Mouse (Mus musculus): ENCODE measurements around the gene Btnl6.
"Not testable (repeated sequence)": the region's sequence is repeated elsewhere in the genome, so short reads cannot be mapped to it uniquely, and the experiment has no call there.

Btnl6 gene

DNA sequence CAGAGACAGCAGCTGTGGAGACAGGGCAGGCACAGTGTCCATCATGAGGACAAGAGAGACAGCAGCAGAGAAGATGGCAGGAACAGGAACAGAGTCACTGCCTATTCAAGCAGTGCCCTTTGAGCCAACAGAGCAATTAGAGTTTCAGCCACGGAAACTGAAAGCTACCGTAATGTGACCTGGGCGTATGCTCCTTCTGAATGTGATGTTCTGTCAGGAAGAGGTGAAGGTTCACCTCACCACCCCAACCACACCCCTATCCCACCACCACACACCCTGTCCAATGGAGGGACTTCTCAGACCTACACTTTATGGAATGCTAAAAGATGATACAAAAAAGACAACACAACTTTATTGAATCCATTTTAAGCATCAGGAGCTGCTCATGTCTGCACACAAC, 19.8 kb downstream of the Btnl6 start:
- in situ Hi-C loops (cut with MboI), result not testable (repeated sequence)

DNA sequence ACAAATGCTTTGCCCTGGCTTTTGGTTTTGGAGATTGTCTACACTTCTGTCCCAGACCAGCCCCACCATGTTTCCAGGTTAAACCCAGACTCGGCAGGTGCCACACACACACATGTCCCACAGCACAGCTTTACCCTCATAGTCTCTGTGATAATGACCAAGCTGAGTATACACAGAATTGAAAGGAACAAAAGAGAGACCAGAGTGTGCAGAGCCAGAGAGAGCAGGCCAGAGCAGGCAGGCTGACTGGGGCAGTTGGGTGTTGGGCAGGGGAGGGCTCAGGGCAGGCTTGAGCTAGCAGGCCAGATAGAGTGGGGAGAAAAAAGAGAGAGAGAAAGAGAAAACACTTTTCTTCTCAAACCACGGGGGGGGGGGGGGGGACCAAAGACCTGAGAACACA, 20.6 kb downstream of the Btnl6 start:
- in situ Hi-C loops (cut with MboI), result no loop called here

DNA sequence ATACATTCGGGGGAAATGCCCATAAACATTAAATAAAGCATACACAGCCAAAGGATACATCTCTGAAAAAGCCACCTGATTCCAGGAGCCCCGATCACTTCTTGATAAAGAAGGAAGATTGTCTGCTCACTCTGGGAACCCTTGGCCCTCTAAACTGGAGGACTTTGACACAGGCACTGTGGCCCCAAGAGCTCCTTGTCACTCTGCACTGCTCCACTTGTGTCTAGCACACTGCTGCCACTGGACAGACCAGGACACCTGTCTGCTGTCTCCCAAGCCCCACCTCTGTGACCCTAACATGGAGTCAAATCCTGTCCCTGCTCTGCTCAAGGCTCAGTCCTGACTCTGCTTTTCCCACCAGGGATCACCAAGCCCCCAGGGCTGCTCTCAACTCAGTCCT, 22.0 kb downstream of the Btnl6 start:
- in situ Hi-C loops (cut with MboI), result not testable (repeated sequence)

DNA sequence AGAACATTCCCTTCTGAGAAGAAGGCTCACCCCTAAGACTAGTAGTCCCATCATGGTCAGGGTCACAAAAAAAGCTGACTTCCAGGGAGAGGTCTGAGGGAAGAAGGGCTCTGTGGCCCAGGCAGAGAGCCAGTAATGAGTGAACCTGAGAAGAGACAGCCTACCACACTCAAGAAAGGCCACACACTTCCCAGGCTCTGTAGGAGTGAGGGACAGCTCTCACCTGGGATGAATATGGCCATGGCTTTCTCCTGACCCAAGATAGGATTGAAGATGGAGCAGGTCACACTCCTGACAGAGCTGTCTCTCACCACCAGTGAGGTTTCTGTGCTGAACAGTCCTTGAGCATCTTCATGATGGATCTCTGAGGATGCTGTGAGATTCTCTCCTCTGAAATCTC, 24.4 kb downstream of the Btnl6 start:
- in situ Hi-C loops (cut with MboI), result no loop called here

DNA sequence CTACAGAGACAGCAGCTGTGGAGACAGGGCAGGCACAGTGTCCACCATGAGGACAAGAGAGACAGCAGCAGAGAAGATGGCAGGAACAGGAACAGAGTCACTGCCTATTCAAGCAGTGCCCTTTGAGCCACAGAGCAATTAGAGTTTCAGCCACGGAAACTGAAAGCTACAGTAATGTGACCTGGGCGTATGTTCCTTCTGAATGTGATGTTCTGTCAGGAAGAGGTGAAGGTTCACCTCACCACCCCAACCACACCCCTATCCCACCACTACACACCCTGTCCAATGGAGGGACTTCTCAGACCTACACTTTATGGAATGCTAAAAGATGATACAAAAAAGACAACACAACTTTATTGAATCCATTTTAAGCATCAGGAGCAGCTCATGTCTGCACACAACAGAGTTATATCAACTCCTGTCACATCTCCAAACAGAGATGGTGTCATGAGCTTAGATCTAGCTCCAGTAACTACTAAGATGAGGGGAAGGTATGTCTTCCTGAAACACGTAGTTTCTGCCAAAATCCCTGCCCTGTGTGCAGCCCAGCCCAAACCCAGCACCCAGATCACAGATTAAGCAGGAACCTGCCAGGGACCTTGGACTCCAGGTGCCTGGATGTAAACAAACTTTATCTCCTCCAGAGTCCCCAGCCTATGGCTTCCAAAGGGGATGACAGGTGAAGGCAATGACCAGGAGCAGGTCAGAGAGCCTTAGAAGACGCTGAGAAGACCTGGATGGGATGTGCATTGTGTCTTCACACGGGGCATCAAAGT, 39.7 kb downstream of the Btnl6 start, which contains the start of gene Btnl4:
TSS of gene Btnl4 (minus strand) at position 81 of the 776 bp plus-strand sequence.
- in situ Hi-C loops (cut with MboI), result not testable (repeated sequence)

DNA sequence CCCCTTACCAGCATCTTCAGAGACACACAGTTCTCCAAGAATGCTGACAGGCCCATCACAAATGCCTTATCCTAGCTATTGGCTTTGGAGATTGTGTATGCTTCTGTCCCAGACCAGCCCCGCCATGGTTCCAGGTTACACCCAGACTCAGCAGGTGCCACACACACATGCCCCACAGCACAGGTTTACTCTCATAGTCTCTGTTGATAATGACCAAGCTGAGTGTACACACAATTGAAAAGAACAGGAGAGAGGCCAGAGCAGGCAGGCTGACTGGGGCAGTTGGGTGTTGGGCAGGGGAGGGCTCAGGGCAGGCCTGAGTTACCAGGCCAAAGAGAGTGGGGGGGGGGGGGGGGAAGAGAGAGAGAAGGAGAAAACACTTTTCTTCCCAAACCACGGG, 40.7 kb downstream of the Btnl6 start:
- in situ Hi-C loops (cut with MboI), result no loop called here

DNA sequence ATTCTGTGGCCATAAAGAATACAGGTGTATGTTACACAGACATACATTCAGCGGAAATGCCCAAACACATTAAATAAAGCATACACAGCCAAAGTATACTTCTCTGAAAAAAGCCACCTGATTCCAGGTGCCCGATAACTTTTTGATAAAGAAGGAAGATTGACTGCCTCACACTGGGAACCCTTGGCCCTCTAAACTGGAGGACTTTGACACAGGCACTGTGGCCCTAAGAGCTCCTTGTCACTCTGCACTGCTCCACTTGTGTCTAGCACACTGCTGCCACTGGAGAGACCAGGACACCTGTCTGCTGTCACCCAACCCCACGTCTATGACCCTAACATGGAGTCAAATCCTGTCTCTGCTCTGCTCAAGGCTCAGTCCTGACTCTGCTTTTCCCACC, 42.1 kb downstream of the Btnl6 start:
- in situ Hi-C loops (cut with MboI), result no loop called here

DNA sequence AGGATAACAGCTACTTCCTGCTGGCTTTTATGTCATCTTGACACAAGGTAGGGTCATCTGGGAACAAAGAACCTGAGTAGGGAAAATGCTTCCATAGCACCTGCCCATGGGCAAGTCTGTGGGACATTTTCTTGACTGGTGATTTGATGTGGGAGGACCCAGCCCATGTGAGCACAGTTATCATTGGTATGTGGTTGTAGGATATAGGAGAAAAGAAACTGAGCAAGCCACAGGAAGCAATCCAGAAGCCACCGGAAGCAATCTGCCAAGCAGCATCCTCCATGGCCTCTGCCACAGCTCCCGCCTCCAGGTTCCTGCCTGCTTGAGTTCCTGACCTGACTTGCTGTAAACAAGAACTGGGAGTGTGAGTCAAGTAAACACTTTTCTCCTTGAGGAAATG, 46.7 kb downstream of the Btnl6 start:
- in situ Hi-C loops (cut with MboI), result no loop called here

DNA sequence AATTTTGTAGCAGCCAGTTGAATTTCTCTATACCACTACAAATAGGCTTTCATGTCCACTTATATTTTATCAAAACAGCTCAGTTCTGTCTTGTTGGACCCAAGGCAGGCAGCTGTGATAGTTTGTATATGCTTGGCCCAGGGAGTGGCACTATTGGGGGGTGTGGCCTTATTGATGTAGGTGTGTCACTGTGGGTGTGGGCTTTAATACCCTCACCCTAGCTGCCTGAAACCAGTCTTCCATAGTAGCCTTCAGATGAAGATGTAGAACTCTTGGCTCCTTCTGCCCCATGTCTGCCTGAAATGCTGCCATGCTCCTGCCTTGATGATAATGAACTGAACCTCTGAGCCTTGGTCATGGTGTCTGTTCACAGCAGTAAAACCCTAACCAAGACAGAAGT, 51.2 kb downstream of the Btnl6 start:
- in situ Hi-C loops (cut with MboI), result not testable (repeated sequence)

DNA sequence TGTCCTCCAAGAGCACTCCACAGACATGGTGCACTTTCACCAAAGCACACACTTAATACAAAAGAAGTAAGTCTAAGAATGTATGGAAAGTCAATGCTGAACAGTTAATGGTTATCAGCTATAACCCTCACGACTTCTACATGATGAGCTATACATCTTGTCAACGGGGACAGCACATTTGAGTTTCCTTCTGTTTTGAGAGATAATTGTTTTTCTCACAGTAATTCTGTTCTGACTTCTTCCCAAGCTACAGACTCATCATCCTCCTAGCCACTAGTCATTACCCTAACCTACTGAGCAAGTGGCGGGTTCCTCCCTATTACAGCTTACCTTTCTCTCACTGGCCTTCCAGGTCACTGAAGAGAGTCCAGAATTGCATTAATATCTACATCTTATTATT, 57.9 kb downstream of the Btnl6 start:
- in situ Hi-C loops (cut with MboI), result no loop called here
